Mouse (Mus musculus) midbrain, embryonic 14.5 days (tissue): ENCODE data around the gene Il17a. TPM values are rescaled to one million over a fixed set of nuclear protein-coding genes. Genes with fewer than 3 reads are reported as not detected.
"Not testable (repeated sequence)": the region's sequence is repeated elsewhere in the genome, so short reads cannot be mapped to it uniquely, and the experiment has no call there.

ENCODE experiments used
- ATAC-seq: fragments of 200-750 bp; cut with Nextera tagmentation; 2 replicates; pipeline ENCODE4 v1.8.0; 2017; ENCODE audit warnings: moderate number of reproducible peaks, moderate library complexity; ENCODE audit not compliant: low FRiP score, low TSS enrichment
- DNase-seq: peaks from one replicate; pipeline ENCODE4 v3.0.0-alpha.2; 2015
- H3K27ac ChIP-seq: fragments of 300-500 bp; sonication (generic); replicated peaks from 2 replicates; pipeline ENCODE4 v1.5.1; 2014; ENCODE audit warnings: mild to moderate bottlenecking, low read depth, low read length, moderate library complexity
- H3K27me3 ChIP-seq: fragments of 300-500 bp; sonication (generic); 2 replicates; pipeline ENCODE4 v1.6.1; 2014; ENCODE audit warnings: low read length, control low read depth, mixed read lengths; ENCODE audit not compliant: control insufficient read depth, insufficient read depth
- H3K36me3 ChIP-seq: fragments of 300-500 bp; sonication (generic); 2 replicates; pipeline ENCODE4 v1.6.1; 2014; ENCODE audit warnings: low read length, control low read depth; ENCODE audit not compliant: control insufficient read depth, insufficient read depth
- H3K4me1 ChIP-seq: fragments of 300-500 bp; sonication (generic); 2 replicates; pipeline ENCODE4 v1.6.1; 2014; ENCODE audit warnings: mild to moderate bottlenecking, antibody characterized with exemption, low read length, control low read depth; ENCODE audit not compliant: control insufficient read depth, insufficient read depth
- H3K4me2 ChIP-seq: fragments of 300-500 bp; sonication (generic); 2 replicates; pipeline ENCODE4 v1.6.1; 2014; ENCODE audit warnings: mild to moderate bottlenecking, low read length, moderate library complexity
- H3K4me3 ChIP-seq: fragments of 300-500 bp; sonication (generic); replicated peaks from 2 replicates; pipeline ENCODE4 v1.5.1; 2014; ENCODE audit warnings: low read depth, low read length
- H3K9ac ChIP-seq: fragments of 300-500 bp; sonication (generic); replicated peaks from 2 replicates; pipeline ENCODE4 v1.6.1; 2014; ENCODE audit warnings: mild to moderate bottlenecking, low read length, moderate library complexity
- H3K9me3 ChIP-seq: fragments of 300-500 bp; sonication (generic); 2 replicates; pipeline ENCODE4 v1.6.1; 2016; ENCODE audit warnings: low read length, control low read depth, mixed read lengths; ENCODE audit not compliant: control insufficient read depth
- WGBS: fragments of 180-500 bp; shearing (Covaris S2); extraction: QIAGEN DNeasy Blood & Tissue Kit; methylation state at CpG from one replicate; pipeline ENCODE4 v1.1.7; 2014; 5-methylcytosine and 5-hydroxymethylcytosine counted together
- microRNA counts: library from miRNA; unstranded; fragments of <30 nt; microRNA quantifications from one replicate; lab custom pipeline; 2016
- microRNA-seq: library from miRNA; unstranded; fragments of <30 nt; microRNA quantifications from one replicate; pipeline ENCODE4, GENCODE M21; 2016
- polyA plus RNA-seq: library from polyadenylated mRNA; unstranded; fragments of >200 nt; fragmentation: Nextera tagmentation; extraction: Ambion mirVana; gene quantifications from 2 replicates; pipeline ENCODE4 v1.2.1, GENCODE M21; 2014

Gene Il17a
- polyA plus RNA-seq, 1 experiment from 2014 or later, result not detected

DNA sequence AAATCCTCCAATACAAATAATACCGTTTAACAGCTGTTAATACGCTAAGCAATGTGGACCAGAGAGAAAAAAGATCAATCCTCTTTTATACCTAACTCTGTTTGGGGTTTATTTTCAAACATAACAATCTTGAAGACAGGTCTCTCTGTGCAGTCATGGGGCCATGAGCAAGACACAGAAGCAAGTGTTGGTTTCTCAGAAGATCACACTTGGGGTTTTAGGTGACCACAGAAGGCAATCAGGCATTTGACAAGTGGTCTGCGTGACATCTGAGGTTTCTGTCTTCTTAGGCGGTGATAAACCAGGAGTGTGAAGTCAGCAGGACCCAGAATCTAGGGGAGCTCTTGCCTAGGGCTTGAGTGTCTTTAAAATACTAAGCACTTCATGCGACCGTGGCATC, 35.8 kb downstream of the Il17a start:
- Histone ChIP-seq H3K9me3 (no peaks in the 10 kb centered on the region), H3K4me3 (no peak overlapping the region), H3K36me3 (no peaks in the 10 kb centered on the region), H3K4me2 (no peak overlapping the region), H3K9ac (no peak overlapping the region), H3K27ac (no peak overlapping the region), H3K27me3 (no peaks in the 10 kb centered on the region), H3K4me1 (no peaks in the 10 kb centered on the region)
- WGBS, result 92% methylated on average over 6 of the region's 6 CpGs
- DNase-seq (no peak), ATAC-seq (no peak)

DNA sequence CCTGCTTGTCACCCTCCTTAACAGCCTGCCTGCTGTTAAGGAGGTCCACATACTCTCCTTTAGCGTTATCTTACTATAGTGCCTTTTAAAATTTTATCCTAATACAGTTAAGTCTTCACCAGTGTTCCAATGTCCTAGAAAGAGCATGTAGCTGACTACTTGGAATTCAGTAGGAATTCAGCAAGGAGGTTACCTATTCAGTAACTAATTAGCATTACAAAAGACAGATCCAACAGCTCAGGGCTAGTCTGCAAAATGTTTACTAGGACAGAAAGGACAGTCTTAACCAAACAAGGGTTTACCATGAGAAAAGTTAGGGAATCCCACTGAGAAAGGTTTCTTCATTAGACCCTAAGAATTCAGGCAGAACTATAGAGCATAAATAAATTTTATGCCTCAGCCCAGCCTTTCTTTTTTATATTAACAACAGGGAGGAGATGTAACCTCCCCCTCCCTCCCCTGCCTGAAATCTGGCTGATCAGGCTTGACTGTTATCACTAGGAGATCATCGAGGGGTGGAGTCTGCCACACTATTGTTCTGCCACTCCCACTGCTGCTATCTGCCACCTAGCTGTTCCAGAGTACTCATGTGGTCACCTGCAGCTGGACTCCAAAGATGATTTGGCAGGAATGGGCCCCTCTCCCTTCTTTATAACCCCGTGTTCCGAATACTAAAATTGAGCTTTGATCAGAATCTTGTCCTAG, 43.5 kb downstream of the Il17a start:
- not testable (repeated sequence) for H3K4me2 ChIP-seq, H3K9me3 ChIP-seq, H3K27me3 ChIP-seq, H3K36me3 ChIP-seq, H3K9ac ChIP-seq, ATAC-seq, H3K4me3 ChIP-seq, H3K27ac ChIP-seq, DNase-seq, H3K4me1 ChIP-seq
- WGBS, result 85% methylated on average over 4 of the region's 4 CpGs

DNA sequence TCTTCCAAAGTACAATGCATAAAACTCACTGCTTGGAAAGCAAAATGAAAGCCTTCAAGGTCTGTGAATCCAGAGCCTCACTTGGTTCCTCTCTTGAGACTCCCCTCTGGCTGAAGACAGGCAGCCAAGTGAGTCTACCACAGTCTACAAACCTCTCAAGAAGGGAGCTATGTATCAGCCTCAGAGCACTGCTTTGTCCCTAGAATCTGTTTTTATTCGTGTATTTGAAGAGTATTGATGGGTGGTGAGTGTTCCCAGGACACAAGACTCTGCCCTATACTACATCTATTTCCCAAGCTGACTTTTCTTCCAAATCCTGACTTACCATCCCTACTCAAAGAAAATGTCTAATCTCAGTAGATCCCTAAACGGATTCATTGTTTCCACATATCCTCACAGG, 47.7 kb downstream of the Il17a start:
- Histone ChIP-seq H3K27ac (no peak overlapping the region), H3K9me3 (no peaks in the 10 kb centered on the region), H3K27me3 (no peaks in the 10 kb centered on the region), H3K4me2 (no peak overlapping the region), H3K9ac (no peak overlapping the region), H3K4me1 (no peaks in the 10 kb centered on the region), H3K4me3 (no peak overlapping the region), H3K36me3 (no peaks in the 10 kb centered on the region)
- 83% methylated on average over 2 of the region's 2 CpGs for WGBS
- ATAC-seq, result no peak
- DNase-seq, result no peak

MicroRNAs within 50 kb of the gene (microRNA counts, 519-probe panel; counts per million panel counts)
- not detected for microRNA mmu-miR-133b (lab: Ali Mortazavi, UCI)

Small RNAs within 50 kb of the gene (microRNA-seq; reads per million reads assigned to microRNA genes)
- gene Mir133b, result 0.59 reads per million

Other genes starting within 250 kb of the Il17a start
- 0.03 and 0.05 TPM in 2 replicates for gene Pkhd1, start 112.8 kb upstream of the Il17a start, polyA plus RNA-seq
- gene Il17f, start 59.7 kb downstream of the Il17a start, polyA plus RNA-seq, result not detected in 2 replicates
- 16.6 and 28.3 TPM in 2 replicates for gene Mcm3, start 89.4 kb downstream of the Il17a start, polyA plus RNA-seq
- 25.7 and 26.7 TPM in 2 replicates for gene Paqr8, start 159.7 kb downstream of the Il17a start, polyA plus RNA-seq
- gene Efhc1, start 220.7 kb downstream of the Il17a start, polyA plus RNA-seq, result 0.82 and 2.1 TPM in 2 replicates